Mouse (Mus musculus) lung, adult 18-20 months (tissue): ENCODE results near the gene Prima1.

Experiments
- DNase-seq, 2 experiments: peaks; one replicate each; pipeline ENCODE4 v3.0.0; 2022; ENCODE audit warnings: mixed read lengths in 2 of 2

Prima1 gene

DNA sequence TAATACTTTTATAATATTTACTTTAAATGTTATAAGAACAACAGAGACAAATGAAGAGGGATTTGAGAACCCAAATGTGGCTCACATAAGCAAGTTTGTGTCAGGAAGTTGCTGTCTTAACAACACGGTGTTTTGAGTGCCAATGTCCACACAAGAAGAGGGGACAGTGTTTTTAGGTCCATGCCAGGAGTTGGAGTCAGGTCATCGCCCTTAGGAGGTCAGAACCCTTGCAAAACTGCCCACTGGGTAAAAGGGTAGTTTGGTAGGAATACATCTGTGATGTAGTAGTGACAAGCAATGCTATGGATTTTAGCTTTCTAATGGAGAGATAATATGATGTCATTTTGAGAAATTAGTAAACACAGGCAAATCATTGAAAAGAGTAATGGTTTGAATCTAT lies 91.7 kb downstream of the Prima1 start:
- no peak for DNase-seq
